Mouse (Mus musculus): ENCODE measurements around the gene Atp8b2. TPM values are rescaled to one million over a fixed set of nuclear protein-coding genes. Genes with fewer than 3 reads are reported as not detected.

The Atp8b2 gene
- polyA plus RNA-seq, 1 experiment from 2014 or later: 15.4 TPM

GRCm38 (mm10) chr3:89889841-89890430 lies 73.4 kb downstream of the Atp8b2 start:
- no peak overlapping the region for H3K27ac ChIP-seq (ENCODE audit: low read depth, low read length)
- H3K9me3 ChIP-seq (ENCODE audit: control insufficient read depth, low read length): no peaks in the 10 kb centered on the region
- 80% methylated on average over 8 of the region's 8 CpGs for WGBS
- no peaks in the 10 kb centered on the region for H3K36me3 ChIP-seq (ENCODE audit: control insufficient read depth, insufficient read depth, low read length)
- H3K4me1 ChIP-seq (replicated peaks; ENCODE audit: control insufficient read depth, insufficient read depth, low read length): no peaks in the 10 kb centered on the region
- H3K4me2 ChIP-seq (ENCODE audit: low read depth, low read length, severe bottlenecking): no peak overlapping the region
- ATAC-seq (replicated peaks; ENCODE audit: low FRiP score): no peak
- no peak overlapping the region for H3K4me3 ChIP-seq (ENCODE audit: low read depth, low read length)
- H3K9ac ChIP-seq (ENCODE audit: low read length): no peak overlapping the region
- no peaks in the 10 kb centered on the region for H3K27me3 ChIP-seq (ENCODE audit: control insufficient read depth, insufficient read depth, low read length)
- DNase-seq (ENCODE audit: low spot score): no peak

Small RNAs within 50 kb of the gene (microRNA-seq; reads per million reads assigned to microRNA genes)
- not detected for gene Mir7669 (ENCODE audit: insufficient number of aligned reads)

Other genes with a start within 250 kb of the Atp8b2 start
- 22.4 and 23.2 TPM in 2 replicates for gene Adar, start 248.5 kb downstream of the Atp8b2 start, polyA plus RNA-seq (2014; fragmentation: Nextera tagmentation; extraction: Ambion mirVana)
- gene Chrnb2, start 198.9 kb downstream of the Atp8b2 start, polyA plus RNA-seq (2014; fragmentation: Nextera tagmentation; extraction: Ambion mirVana): 10.2 and 10.3 TPM in 2 replicates
- 20.7 and 25.4 TPM in 2 replicates for gene Ube2q1, start 189.9 kb downstream of the Atp8b2 start, polyA plus RNA-seq (2014; fragmentation: Nextera tagmentation; extraction: Ambion mirVana)
- 2.0 and 2.4 TPM in 2 replicates for gene She, start 132.1 kb downstream of the Atp8b2 start, polyA plus RNA-seq (2014; fragmentation: Nextera tagmentation; extraction: Ambion mirVana)
- 0.15 and 0.27 TPM in 2 replicates for gene Il6ra, start 50.3 kb downstream of the Atp8b2 start, polyA plus RNA-seq (2014; fragmentation: Nextera tagmentation; extraction: Ambion mirVana)
- gene Hax1, start 35.3 kb upstream of the Atp8b2 start, polyA plus RNA-seq (2014; fragmentation: Nextera tagmentation; extraction: Ambion mirVana): 168 and 174 TPM in 2 replicates
- gene 4933434E20Rik, start 88.1 kb upstream of the Atp8b2 start, polyA plus RNA-seq (2014; fragmentation: Nextera tagmentation; extraction: Ambion mirVana): 183 and 211 TPM in 2 replicates
- 227 and 253 TPM in 2 replicates for gene Ubap2l, start 89.1 kb upstream of the Atp8b2 start, polyA plus RNA-seq (2014; fragmentation: Nextera tagmentation; extraction: Ambion mirVana)
- gene Tpm3, start 109.1 kb upstream of the Atp8b2 start, polyA plus RNA-seq (2014; fragmentation: Nextera tagmentation; extraction: Ambion mirVana): 523 and 535 TPM in 2 replicates
- gene Nup210l, start 140.6 kb upstream of the Atp8b2 start, polyA plus RNA-seq (2014; fragmentation: Nextera tagmentation; extraction: Ambion mirVana): 0.67 and 0.88 TPM in 2 replicates

All from forebrain, embryonic 11.5 days (tissue).